Mouse (Mus musculus): ENCODE results near the gene Crlf2.
A peak's percentile ranks its signal among the peaks of the same experiment; 100 is the strongest.

Crlf2 gene

DNA sequence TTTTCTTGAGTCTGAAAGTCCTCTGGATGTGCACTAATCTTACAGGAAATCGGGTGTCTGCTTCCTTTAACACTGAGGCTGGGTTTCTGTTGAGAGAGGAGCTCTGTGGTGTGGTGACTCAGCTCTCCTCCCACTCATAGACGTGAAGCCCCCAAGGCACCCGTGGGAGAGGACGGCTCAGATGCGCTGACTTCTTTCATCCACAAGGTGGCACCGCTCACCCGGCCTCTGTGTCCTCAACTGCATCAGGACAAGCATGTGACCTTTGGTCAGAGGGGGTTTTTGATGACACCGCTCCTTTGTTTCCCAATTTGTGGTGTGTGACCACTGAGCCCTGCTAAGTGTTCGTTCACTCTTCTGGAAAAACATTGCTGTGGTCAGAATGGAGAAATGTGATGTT, 10.1 kb downstream of the Crlf2 start:
- no peak for DNase-seq (ENCODE audit: low spot score)

DNA sequence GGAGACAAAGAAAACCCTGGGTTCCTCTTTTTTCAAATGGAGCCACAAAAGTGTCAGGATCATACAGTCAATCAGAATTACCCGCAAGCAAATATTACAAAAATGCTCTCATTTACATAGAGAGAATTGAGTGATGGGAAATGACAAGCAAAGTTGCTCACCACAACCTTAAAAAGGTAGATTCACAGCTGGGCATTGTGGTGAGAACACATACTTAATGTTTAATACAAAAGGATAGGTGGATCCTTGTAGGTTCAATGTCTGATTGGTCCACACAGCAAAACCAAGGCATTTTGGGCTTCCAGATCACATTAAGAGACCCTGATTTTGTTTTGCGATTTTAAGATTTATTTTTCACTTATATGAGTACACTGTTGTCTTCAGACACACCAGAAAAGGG, 11.7 kb downstream of the Crlf2 start:
- DNase-seq (ENCODE audit: low spot score), result no peak

DNA sequence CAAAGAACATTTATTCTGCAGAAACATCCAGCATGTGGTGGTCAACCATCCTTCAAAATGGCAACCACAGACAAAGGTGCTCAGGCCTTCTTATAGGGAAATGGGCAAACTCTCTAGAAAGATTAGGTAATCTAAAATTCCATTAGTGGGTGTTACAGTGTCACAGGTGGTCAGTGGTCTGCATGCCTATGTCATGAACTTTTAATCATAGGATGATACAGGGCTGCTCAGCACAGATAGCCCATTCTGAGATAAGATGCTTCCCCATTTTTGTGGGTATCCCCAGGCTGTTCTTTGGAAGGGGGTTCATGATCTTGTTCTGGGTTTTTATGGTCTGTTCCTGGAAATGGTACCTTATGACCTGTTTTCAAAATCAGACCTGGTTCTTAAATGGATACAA, 49.1 kb downstream of the Crlf2 start:
- DNase-seq (ENCODE audit: low spot score), result no peak

DNA sequence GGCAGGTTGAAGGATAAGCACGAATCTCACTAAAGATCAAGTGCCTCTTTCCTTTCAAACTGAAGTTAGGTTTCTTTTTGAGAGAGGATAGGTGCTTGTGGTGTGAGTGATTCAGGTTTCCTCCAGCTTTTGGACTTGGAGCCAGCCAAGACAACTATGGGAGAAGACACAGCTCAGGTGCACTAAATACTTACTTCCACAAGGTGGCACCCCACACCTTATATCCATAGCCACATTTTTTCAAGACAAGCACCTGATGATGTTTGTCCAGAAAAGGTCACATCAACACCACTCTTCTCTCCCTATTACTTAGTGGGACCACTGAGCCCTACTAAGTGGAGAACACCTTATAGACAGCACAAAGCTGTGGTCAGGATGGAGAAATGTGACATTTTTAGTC, 52.1 kb downstream of the Crlf2 start:
- peak; percentile 13 for DNase-seq (ENCODE audit: low spot score)

Data from left cerebral cortex, adult 11 months (tissue).